Mouse (Mus musculus): ENCODE measurements around the gene Smok3c. TPM values are rescaled to one million over a fixed set of nuclear protein-coding genes. Genes with fewer than 3 reads are reported as not detected.

The Smok3c gene
- polyA plus RNA-seq, 1 experiment from 2014 or later = not detected

GRCm38 (mm10) chr5:138089108-138089551, 36.1 kb downstream of the Smok3c start:
- WGBS = 61% methylated on average over 6 of the region's 6 CpGs
- Histone ChIP-seq H3K27ac (replicated peaks) (no peak overlapping the region), H3K36me3 (ENCODE audit: control insufficient read depth, insufficient read depth, low read length) (peaks cover 5% of the 10 kb centered on the region), H3K9ac (ENCODE audit: low read length) (no peak overlapping the region), H3K4me1 (replicated peaks; ENCODE audit: control insufficient read depth, insufficient read depth) (no peaks in the 10 kb centered on the region), H3K27me3 (ENCODE audit: control insufficient read depth, insufficient read depth, low read length) (no peaks in the 10 kb centered on the region), H3K4me2 (replicated peaks; ENCODE audit: low read depth) (0 out of 2 replicates have a peak overlapping the region, but pooled peaks have one; percentile 5), H3K9me3 (ENCODE audit: control insufficient read depth, low read length) (no peaks in the 10 kb centered on the region), H3K4me3 (ENCODE audit: low read depth, low read length) (no peak overlapping the region)
- TF ChIP-seq EP300 (optimal IDR thresholded peaks at IDR 0.05) (no peak), CTCF (IDR thresholded peaks at IDR 0.05; ENCODE audit: low read depth) (no peak)
- peak; percentile 23 for DNase-seq (ENCODE audit: low spot score)
- peak; percentile 64 for ATAC-seq (ENCODE audit: low FRiP score, low TSS enrichment)

- Histone ChIP-seq H3K9me3 (ENCODE audit: control insufficient read depth, low read length) (no peaks in the 10 kb centered on the region), H3K9ac (ENCODE audit: low read length) (no peak overlapping the region), H3K4me1 (replicated peaks; ENCODE audit: control insufficient read depth, insufficient read depth) (no peaks in the 10 kb centered on the region), H3K27me3 (ENCODE audit: control insufficient read depth, insufficient read depth, low read length) (no peaks in the 10 kb centered on the region), H3K27ac (replicated peaks) (no peak overlapping the region), H3K4me3 (ENCODE audit: low read depth, low read length) (no peak overlapping the region), H3K36me3 (ENCODE audit: control insufficient read depth, insufficient read depth, low read length) (peaks cover 7% of the 10 kb centered on the region), H3K4me2 (replicated peaks; ENCODE audit: low read depth) (no peak overlapping the region)
- DNase-seq (ENCODE audit: low spot score) = no peak
- TF ChIP-seq EP300 (optimal IDR thresholded peaks at IDR 0.05) = no peak
- peak; percentile 69 for TF ChIP-seq CTCF (IDR thresholded peaks at IDR 0.05; ENCODE audit: low read depth)
- 69% methylated on average over 3 of the region's 3 CpGs for WGBS
- ATAC-seq (ENCODE audit: low FRiP score, low TSS enrichment) = no peak
These were observed 37.3 kb downstream of the Smok3c start for GRCm38 (mm10) chr5:138090271-138090670.

DNA sequence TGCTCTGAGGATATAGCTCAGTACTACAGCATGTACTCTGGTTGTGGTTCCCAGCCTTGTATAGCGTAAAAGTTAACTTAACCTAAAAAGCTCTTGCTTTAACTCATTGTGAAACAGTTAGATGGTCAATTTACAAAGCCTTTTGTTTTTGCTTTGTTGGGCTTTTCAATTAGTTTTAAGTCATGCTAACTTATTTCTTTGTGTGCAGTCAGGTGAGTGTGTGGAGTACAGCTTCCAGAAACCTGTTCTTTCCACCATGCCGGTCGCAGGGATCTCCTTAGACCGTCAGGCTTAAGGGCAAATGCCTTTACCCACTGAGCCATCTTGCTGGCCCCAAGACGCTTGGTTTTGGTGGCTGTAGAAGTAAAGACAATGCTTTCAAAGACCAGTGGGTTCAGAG, 37.7 kb downstream of the Smok3c start:
- 95% methylated on average over 5 of the region's 5 CpGs for WGBS
- TF ChIP-seq CTCF (IDR thresholded peaks at IDR 0.05; ENCODE audit: low read depth) (no peak), EP300 (optimal IDR thresholded peaks at IDR 0.05) (no peak)
- peaks cover 7% of the 10 kb centered on the region for H3K36me3 ChIP-seq (ENCODE audit: control insufficient read depth, insufficient read depth, low read length)

DNA sequence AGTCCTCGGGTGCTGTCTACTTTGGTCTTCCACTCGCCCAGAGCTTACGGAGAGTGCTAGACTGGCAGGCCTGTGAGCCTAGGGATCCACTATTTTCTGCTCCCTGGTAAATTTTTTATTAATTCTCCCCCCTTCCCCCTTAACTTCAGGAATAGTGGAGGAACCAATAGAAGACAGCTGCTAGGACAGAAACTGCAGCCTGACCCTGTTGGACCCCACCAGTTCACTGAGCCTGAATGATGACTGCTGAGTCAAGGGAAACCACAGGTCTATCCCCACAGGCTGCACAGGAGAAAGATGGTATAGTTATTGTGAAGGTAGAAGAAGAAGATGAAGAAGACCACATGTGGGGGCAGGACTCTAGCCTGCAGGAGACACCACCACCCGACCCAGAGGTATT, 39.8 kb downstream of the Smok3c start:
- no peak for DNase-seq (ENCODE audit: low spot score)
- no peak overlapping the region for H3K9ac ChIP-seq (ENCODE audit: low read length)
- WGBS = 92% methylated on average over 4 of the region's 4 CpGs

More for the DNA sequence above, 37.7 kb downstream of the Smok3c start:
- Histone ChIP-seq H3K27ac (replicated peaks) (no peak overlapping the region), H3K4me3 (ENCODE audit: low read depth, low read length) (no peak overlapping the region), H3K4me2 (replicated peaks; ENCODE audit: low read depth) (no peak overlapping the region), H3K4me1 (replicated peaks; ENCODE audit: control insufficient read depth, insufficient read depth) (no peaks in the 10 kb centered on the region), H3K27me3 (ENCODE audit: control insufficient read depth, insufficient read depth, low read length) (no peaks in the 10 kb centered on the region), H3K9ac (ENCODE audit: low read length) (no peak overlapping the region), H3K9me3 (ENCODE audit: control insufficient read depth, low read length) (no peaks in the 10 kb centered on the region)
- DNase-seq (ENCODE audit: low spot score) (no peak), ATAC-seq (ENCODE audit: low FRiP score, low TSS enrichment) (no peak)

DNA sequence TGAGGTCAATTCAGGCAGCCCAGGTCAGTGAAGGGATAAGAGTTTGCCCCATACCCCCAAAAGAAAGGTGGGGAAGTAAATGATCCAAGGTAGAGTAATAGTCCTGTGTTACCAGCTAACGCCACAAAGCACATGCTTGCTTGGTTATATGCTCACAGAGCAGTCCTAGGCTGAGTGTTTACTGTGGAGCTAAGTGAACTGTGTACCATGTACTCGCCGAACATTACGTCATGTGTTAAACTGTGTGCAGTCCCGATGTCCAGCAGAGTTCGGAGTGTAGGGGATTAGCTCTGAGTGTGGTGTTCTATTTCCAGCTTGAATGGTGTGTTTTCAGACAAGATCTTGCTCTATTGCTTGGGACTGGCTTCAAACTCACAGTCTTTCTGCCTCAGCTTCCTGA, 41.5 kb downstream of the Smok3c start:
- Histone ChIP-seq H3K4me3 (ENCODE audit: low read depth, low read length) (no peak overlapping the region), H3K4me2 (replicated peaks; ENCODE audit: low read depth) (no peak overlapping the region), H3K27ac (replicated peaks) (no peak overlapping the region), H3K36me3 (ENCODE audit: control insufficient read depth, insufficient read depth, low read length) (peaks cover 16% of the 10 kb centered on the region), H3K27me3 (ENCODE audit: control insufficient read depth, insufficient read depth, low read length) (no peaks in the 10 kb centered on the region), H3K4me1 (replicated peaks; ENCODE audit: control insufficient read depth, insufficient read depth) (no peaks in the 10 kb centered on the region), H3K9ac (ENCODE audit: low read length) (no peak overlapping the region), H3K9me3 (ENCODE audit: control insufficient read depth, low read length) (no peaks in the 10 kb centered on the region)
- ATAC-seq (ENCODE audit: low FRiP score, low TSS enrichment) (peak; percentile 47; the same call in 1 of the 2 replicates), DNase-seq (ENCODE audit: low spot score) (no peak)
- WGBS = 93% methylated on average over 6 of the region's 6 CpGs
- TF ChIP-seq EP300 (optimal IDR thresholded peaks at IDR 0.05) (no peak), CTCF (IDR thresholded peaks at IDR 0.05; ENCODE audit: low read depth) (no peak)

More for the DNA sequence above, 39.8 kb downstream of the Smok3c start:
- Histone ChIP-seq H3K27me3 (ENCODE audit: control insufficient read depth, insufficient read depth, low read length) (no peaks in the 10 kb centered on the region), H3K4me2 (replicated peaks; ENCODE audit: low read depth) (no peak overlapping the region), H3K4me3 (ENCODE audit: low read depth, low read length) (no peak overlapping the region), H3K27ac (replicated peaks) (no peak overlapping the region), H3K9me3 (ENCODE audit: control insufficient read depth, low read length) (no peaks in the 10 kb centered on the region), H3K4me1 (replicated peaks; ENCODE audit: control insufficient read depth, insufficient read depth) (no peaks in the 10 kb centered on the region), H3K36me3 (ENCODE audit: control insufficient read depth, insufficient read depth, low read length) (peaks cover 13% of the 10 kb centered on the region)
- ATAC-seq (ENCODE audit: low FRiP score, low TSS enrichment) = no peak
- no peak for TF ChIP-seq CTCF (IDR thresholded peaks at IDR 0.05; ENCODE audit: low read depth)
- TF ChIP-seq EP300 (optimal IDR thresholded peaks at IDR 0.05) = no peak

DNA sequence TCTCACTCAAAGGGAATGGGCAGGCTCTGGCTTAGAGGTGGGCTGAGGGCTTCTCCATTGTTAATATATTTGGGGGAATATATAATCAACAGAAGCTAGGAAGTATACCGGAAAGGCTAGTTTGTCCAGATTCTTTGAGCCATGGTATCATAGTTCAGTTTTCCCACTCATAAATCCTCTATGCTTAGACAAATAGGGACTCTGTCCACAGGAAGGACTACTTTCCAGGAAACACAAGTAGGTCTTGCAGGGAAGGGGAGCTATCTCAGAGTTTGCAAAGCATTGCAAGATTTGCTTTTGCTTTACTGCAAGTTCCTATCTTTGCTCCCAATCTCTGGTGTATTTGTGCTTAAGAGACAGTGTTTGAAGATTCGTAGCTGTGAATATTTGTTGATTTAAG, 52.0 kb downstream of the Smok3c start:
- Histone ChIP-seq H3K9ac (ENCODE audit: low read length) (no peak overlapping the region), H3K4me2 (replicated peaks; ENCODE audit: low read depth) (no peak overlapping the region), H3K27me3 (ENCODE audit: control insufficient read depth, insufficient read depth, low read length) (no peaks in the 10 kb centered on the region), H3K9me3 (ENCODE audit: control insufficient read depth, low read length) (no peaks in the 10 kb centered on the region), H3K36me3 (ENCODE audit: control insufficient read depth, insufficient read depth, low read length) (peaks cover 19% of the 10 kb centered on the region), H3K4me3 (ENCODE audit: low read depth, low read length) (no peak overlapping the region), H3K4me1 (replicated peaks; ENCODE audit: control insufficient read depth, insufficient read depth) (no peaks in the 10 kb centered on the region), H3K27ac (replicated peaks) (no peak overlapping the region)
- DNase-seq (ENCODE audit: low spot score) (no peak), ATAC-seq (ENCODE audit: low FRiP score, low TSS enrichment) (no peak)
- TF ChIP-seq CTCF (IDR thresholded peaks at IDR 0.05; ENCODE audit: low read depth) (no peak), EP300 (optimal IDR thresholded peaks at IDR 0.05) (no peak)
- WGBS = 55% methylated on average over 2 of the region's 2 CpGs

Measured in stomach, postnatal 0 days (tissue).